Mouse (Mus musculus) CD8-positive naive resting alpha-beta T cell, adult 57 days (primary cell): ENCODE data around the gene Cyp4a14. TPM values are rescaled to one million over a fixed set of nuclear protein-coding genes. Genes with fewer than 3 reads are reported as not detected.

Experiments
- total RNA-seq: library from RNA; stranded (reverse); gene quantifications from one replicate; pipeline ENCODE4 v1.2.4, GENCODE M21; 2023

The Cyp4a14 gene
- total RNA-seq, result not detected

DNA sequence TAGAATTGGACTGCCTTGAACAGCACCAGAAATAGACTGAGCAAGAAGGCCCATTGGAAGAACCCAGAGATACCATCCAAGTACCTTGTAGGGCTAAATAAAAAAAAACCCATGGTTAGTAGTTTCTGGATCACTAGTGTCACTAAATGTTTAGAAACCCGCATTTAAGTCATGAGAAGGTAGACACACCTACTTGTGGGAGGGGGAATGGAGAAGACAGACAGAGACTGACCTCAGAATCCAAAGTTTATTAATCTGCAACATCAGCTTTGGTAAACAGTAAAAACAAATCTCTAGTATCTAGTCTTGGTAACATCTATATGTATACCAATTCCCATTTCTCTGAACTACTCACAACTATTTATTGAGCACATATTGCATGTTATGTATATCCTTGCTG is at the start of gene Cyp4a14:
Gene Cyp4a14 (minus strand): TSS at position 142 of the 400 bp plus-strand sequence.

DNA sequence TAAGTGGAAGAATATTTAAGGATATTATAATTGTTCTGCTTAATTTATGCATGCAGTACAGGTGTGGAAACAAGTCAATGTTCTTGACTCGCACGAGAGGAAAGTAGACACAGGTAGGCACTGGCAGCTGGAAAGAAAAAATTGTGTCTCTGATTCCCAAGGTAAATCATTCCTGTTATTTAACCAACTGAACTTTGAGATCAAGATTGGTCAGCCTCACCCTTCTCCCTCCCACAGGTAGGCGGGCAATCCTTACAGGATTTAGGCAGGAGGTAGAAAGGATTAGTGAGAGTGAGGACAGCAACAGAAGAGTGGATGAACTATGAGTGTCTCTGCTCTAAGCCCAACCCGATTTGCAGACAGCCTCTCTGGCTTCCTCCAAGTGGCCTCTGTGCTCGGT is 22.1 kb upstream of the Cyp4a14 start, which contains the start of gene Cyp4a10:
Gene Cyp4a10 (plus strand): TSS at position 265 of the 400 bp plus-strand sequence.

GRCm38 (mm10) chr4:115452304-115452703 is 43.6 kb downstream of the Cyp4a14 start, which contains the start of gene Cyp4a30b:
Cyp4a30b (plus strand) TSS chr4:115452604.

Other genes with a start within 250 kb of the Cyp4a14 start
- not detected for gene Cyp4a12a, start 197.1 kb downstream of the Cyp4a14 start, total RNA-seq
- gene Cyp4a12b, start 84.5 kb downstream of the Cyp4a14 start, total RNA-seq, result not detected
- not detected for gene Cyp4a30b, start 43.5 kb downstream of the Cyp4a14 start, total RNA-seq
- not detected for gene Cyp4a10, start 22.1 kb upstream of the Cyp4a14 start, total RNA-seq
- not detected for gene Cyp4a31, start 67.5 kb upstream of the Cyp4a14 start, total RNA-seq
- gene Cyp4a32, start 104.8 kb upstream of the Cyp4a14 start, total RNA-seq, result not detected
- gene Cyp4b1, start 151.6 kb upstream of the Cyp4a14 start, total RNA-seq, result not detected
- 30.9 TPM for gene Efcab14, start 241.6 kb upstream of the Cyp4a14 start, total RNA-seq